Mouse (Mus musculus) cerebellum, adult 2 months (tissue): ENCODE results near the gene Pdia4. TPM values are rescaled to one million over a fixed set of nuclear protein-coding genes. Genes with fewer than 3 reads are reported as not detected.
A peak's percentile ranks its signal among the peaks of the same experiment; 100 is the strongest.
"Not testable (repeated sequence)": the region's sequence is repeated elsewhere in the genome, so short reads cannot be mapped to it uniquely, and the experiment has no call there.

ENCODE experiments used
- DNase-seq, 2 experiments: peaks; one replicate each; pipeline ENCODE4 v3.0.0; 2021
- H3K27ac ChIP-seq: fragments of 200-500 bp; 2 replicates; pipeline ENCODE4 v1.5.1; 2012; ENCODE audit warnings: low read length, control low read depth, inconsistent platforms; ENCODE audit not compliant: insufficient read depth
- H3K27me3 ChIP-seq: fragments of 200-500 bp; 2 replicates; pipeline ENCODE4 v1.6.1; 2012; ENCODE audit warnings: inconsistent platforms, mild to moderate bottlenecking, low read length, moderate library complexity; ENCODE audit not compliant: control insufficient read depth, insufficient read depth
- H3K4me1 ChIP-seq: fragments of 200-500 bp; 2 replicates; pipeline ENCODE4 v1.6.1; 2011; ENCODE audit warnings: low read length; ENCODE audit not compliant: control insufficient read depth, insufficient read depth
- H3K4me3 ChIP-seq: fragments of 200-500 bp; replicated peaks from 2 replicates; pipeline ENCODE3; 2011; ENCODE audit warnings: mild to moderate bottlenecking, low read depth, low read length, control low read depth; ENCODE audit not compliant: insufficient read depth
- CTCF ChIP-seq: fragments of 200-500 bp; IDR thresholded peaks from 2 replicates; pipeline ENCODE4 v1.5.1; 2011; ENCODE audit warnings: low read depth, mild to moderate bottlenecking, control low read depth, low read length, moderate library complexity, borderline replicate concordance; ENCODE audit not compliant: insufficient read depth
- POLR2A ChIP-seq: fragments of 200-500 bp; IDR thresholded peaks from 2 replicates; pipeline ENCODE4 v1.6.1; 2011; ENCODE audit warnings: low read length, control low read depth, borderline replicate concordance; ENCODE audit not compliant: insufficient read depth
- WGBS: fragments of 180-500 bp; shearing (Covaris S2); methylation state at CpG from one replicate; pipeline ENCODE4 v1.1.7; 2018; 5-methylcytosine and 5-hydroxymethylcytosine counted together
- polyA plus RNA-seq: library from polyadenylated mRNA; depleted of rRNA; stranded (reverse); fragments of >200 nt; gene quantifications from 2 replicates; pipeline ENCODE4 v1.2.3, GENCODE M21; 2012; rRNA removed

The Pdia4 gene
- 30.1 and 31.9 TPM in 2 replicates for polyA plus RNA-seq

DNA sequence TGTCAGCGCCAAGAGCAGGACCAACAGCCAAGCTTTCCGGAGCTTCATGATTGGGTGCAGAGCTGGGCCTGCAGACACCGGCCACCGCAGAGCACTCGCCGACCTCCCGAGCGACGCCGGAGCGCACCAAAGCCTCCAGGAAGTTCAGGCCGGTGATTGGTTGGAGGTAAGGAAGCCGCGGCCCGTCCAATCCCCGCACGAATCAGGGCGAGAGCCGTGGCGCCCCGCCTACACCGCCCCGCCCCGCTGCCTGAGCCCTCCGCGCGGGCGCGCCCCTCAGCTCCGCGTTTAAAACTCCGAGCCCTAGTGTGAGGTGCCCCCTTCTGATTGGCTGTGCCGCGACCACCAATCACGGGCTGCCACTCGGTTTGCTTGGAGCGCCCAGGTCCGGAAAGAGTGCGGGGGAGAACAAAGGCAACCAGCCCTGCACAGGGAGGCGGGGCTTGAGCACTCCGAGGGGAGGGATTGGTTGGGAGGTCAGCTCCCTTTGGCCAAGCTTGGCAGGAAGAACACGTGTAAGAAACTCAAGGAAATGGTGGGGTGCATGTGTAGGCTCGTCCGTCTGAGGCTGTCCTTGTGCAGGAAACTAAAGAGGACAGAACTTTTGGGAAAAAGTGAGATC lies at the start of gene Pdia4:
TSS of gene Pdia4 (minus strand) at position 174 of the 622 bp plus-strand sequence.
- Histone ChIP-seq H3K27ac (peak within 1 kb of the TSS; percentile 1; the same call in 1 of the 2 replicates), H3K27me3 (no peaks in the 10 kb centered on the region), H3K4me1 (peaks cover 7% of the 10 kb centered on the region), H3K4me3 (peak within 1 kb of the TSS; percentile 80)
- DNase-seq = peak; percentile 98 to 99
- TF ChIP-seq CTCF = no peak
- TF ChIP-seq POLR2A = peak; percentile 78; the same call in 1 of the 2 replicates
- WGBS = under 1% methylated on average over 44 of the region's 44 CpGs

DNA sequence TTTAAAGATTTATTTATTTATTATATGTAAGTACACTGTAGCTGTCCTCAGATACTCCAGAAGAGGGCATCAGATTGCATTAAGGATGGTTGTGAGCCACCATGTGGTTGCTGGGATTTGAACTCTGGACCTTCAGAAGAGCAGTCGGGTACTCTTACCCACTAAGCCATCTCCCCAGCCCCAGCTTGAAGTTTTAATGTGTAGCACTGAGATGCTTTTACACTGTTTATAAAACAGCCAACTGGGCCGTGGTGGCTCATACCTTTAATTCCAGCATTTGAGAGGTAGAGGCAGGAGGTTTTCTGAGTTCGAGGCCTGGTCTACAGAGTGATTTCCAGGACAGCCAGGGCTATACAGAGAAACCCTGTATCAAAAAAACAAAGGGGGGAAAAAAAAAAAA lies 44.5 kb upstream of the Pdia4 start:
- WGBS = 94% methylated on average over 3 of the region's 3 CpGs
- H3K4me1 ChIP-seq, H3K4me3 ChIP-seq, H3K27me3 ChIP-seq, H3K27ac ChIP-seq, DNase-seq: not testable (repeated sequence)

- peak; percentile 37 to 55 for DNase-seq
- no peak overlapping the region for H3K27ac ChIP-seq
- no peak overlapping the region for H3K4me3 ChIP-seq
- TF ChIP-seq CTCF (no peak), POLR2A (no peak)
- H3K4me1 ChIP-seq = no peaks in the 10 kb centered on the region
- 26% methylated on average over 6 of the region's 6 CpGs for WGBS
- no peaks in the 10 kb centered on the region for H3K27me3 ChIP-seq
These were observed 44.0 kb upstream of the Pdia4 start for GRCm38 (mm10) chr6:47857241-47857640.

DNA sequence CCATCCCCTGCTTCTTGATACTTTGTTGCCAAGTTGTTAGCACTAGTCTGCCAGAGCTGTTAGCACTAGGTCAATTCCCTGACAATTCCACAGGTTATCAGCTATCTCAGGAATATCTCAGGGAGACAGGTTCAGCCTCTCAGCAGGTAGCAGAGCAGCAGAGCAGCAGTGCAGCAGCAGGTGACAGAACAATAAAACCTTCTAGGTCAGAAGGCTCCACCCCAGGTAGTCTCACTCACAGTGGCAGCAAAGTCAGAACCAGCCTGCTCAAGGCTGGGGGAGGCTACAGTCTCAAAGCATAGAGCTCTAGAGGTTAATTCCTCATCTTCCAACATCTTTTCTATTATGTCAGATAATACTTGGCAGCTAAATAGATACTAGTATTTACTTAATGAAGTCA lies 32.5 kb upstream of the Pdia4 start:
- Histone ChIP-seq H3K27ac (no peak overlapping the region), H3K4me1 (no peaks in the 10 kb centered on the region), H3K27me3 (no peaks in the 10 kb centered on the region), H3K4me3 (no peak overlapping the region)
- TF ChIP-seq POLR2A (no peak), CTCF (no peak)
- DNase-seq = peak in 1 of 2 experiments; percentile 18

GRCm38 (mm10) chr6:47842337-47842736 lies 29.1 kb upstream of the Pdia4 start:
- 81% methylated on average over 1 of the region's 1 CpGs for WGBS
- DNase-seq = no peak
- peaks cover 5% of the 10 kb centered on the region; the same call in 1 of the 2 replicates for H3K4me1 ChIP-seq

GRCm38 (mm10) chr6:47841831-47842230 lies 28.6 kb upstream of the Pdia4 start:
- WGBS = 97% methylated on average over 2 of the region's 2 CpGs
- TF ChIP-seq POLR2A = no peak
- no peak for TF ChIP-seq CTCF
- Histone ChIP-seq H3K27me3 (no peaks in the 10 kb centered on the region), H3K27ac (no peak overlapping the region), H3K4me1 (peaks cover 8% of the 10 kb centered on the region; the same call in 1 of the 2 replicates), H3K4me3 (no peak overlapping the region)
- DNase-seq = no peak

More at GRCm38 (mm10) chr6:47842337-47842736, 29.1 kb upstream of the Pdia4 start:
- no peaks in the 10 kb centered on the region for H3K27me3 ChIP-seq
- TF ChIP-seq CTCF (no peak), POLR2A (no peak)
- H3K4me3 ChIP-seq = no peak overlapping the region
- no peak overlapping the region for H3K27ac ChIP-seq

DNA sequence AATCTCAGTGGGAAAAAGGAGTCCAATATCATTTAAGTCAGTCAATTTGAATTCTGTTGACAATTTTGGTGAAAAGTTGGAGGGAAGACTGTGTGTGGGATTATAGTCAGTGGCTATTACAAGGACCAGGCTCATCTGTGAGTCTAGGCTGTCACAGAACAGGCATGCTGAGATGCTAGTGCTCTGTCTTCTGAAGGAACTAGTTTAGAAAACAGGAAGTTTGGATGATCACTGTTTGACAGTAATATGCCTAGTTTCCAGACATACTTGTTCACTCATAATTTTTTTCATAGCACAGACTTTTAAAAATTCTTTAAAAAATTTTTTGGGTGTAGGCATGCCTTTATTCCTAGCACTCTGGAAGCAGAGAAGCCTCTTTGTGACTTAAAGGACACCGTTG lies 27.8 kb upstream of the Pdia4 start:
- no peak overlapping the region for H3K27ac ChIP-seq
- H3K27me3 ChIP-seq = no peaks in the 10 kb centered on the region
- DNase-seq = no peak
- 100% methylated on average over 1 of the region's 1 CpGs for WGBS
- TF ChIP-seq CTCF (no peak), POLR2A (no peak)
- H3K4me3 ChIP-seq = no peak overlapping the region
- H3K4me1 ChIP-seq = peaks cover 8% of the 10 kb centered on the region; the same call in 1 of the 2 replicates

DNA sequence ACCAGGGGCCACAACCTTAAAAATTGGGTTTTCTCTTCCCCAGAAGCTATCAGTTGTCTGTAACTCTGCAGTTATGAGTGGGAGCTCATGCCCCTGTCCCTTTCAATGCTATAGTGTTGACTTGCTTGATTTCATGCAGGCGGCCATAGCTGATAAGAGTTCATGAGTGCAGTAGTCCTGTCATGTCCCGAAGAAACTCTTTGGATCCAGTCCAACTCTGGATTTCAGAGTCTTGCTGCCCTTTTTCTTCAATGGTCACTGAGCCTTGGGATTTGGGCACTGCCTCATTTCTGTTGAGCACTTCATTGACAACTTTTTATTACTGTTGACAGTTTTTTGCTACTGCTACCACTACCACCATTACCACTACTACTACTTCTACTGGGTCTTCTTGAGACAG lies 24.4 kb upstream of the Pdia4 start:
- TF ChIP-seq POLR2A = no peak
- no peak for TF ChIP-seq CTCF
- no peaks in the 10 kb centered on the region for H3K27me3 ChIP-seq
- 36% methylated on average over 2 of the region's 2 CpGs for WGBS
- H3K4me1 ChIP-seq = peaks cover 8% of the 10 kb centered on the region; the same call in 1 of the 2 replicates
- no peak overlapping the region for H3K4me3 ChIP-seq
- peak in 1 of 2 experiments; percentile 26 for DNase-seq
- H3K27ac ChIP-seq = no peak overlapping the region
